Mouse (Mus musculus) small intestine, adult 2 months (tissue): ENCODE measurements around the gene Cacng1. TPM values are rescaled to one million over a fixed set of nuclear protein-coding genes. Genes with fewer than 3 reads are reported as not detected.

ENCODE experiments used
- H3K27ac ChIP-seq: fragments of 200-500 bp; 2 replicates; pipeline ENCODE4 v1.5.1; 2012; ENCODE audit warnings: low read depth, low read length, control low read depth, inconsistent platforms; ENCODE audit not compliant: insufficient read depth
- H3K27me3 ChIP-seq: fragments of 200-500 bp; 2 replicates; pipeline ENCODE4 v1.6.1; 2012; ENCODE audit warnings: mild to moderate bottlenecking, moderate library complexity, low read length, inconsistent platforms; ENCODE audit not compliant: control insufficient read depth, insufficient read depth
- H3K36me3 ChIP-seq: fragments of 200-500 bp; 2 replicates; pipeline ENCODE4 v1.6.1; 2012; ENCODE audit warnings: mild to moderate bottlenecking, low read length, control low read depth, inconsistent platforms; ENCODE audit not compliant: control insufficient read depth, insufficient read depth
- H3K4me1 ChIP-seq: fragments of 200-500 bp; 2 replicates; pipeline ENCODE4 v1.6.1; 2012; ENCODE audit warnings: low read length, inconsistent platforms, mixed read lengths; ENCODE audit not compliant: control insufficient read depth, insufficient read depth, insufficient read length
- H3K4me3 ChIP-seq: fragments of 200-500 bp; 2 replicates; pipeline ENCODE4 v1.5.1; 2012; ENCODE audit warnings: low read depth, mild to moderate bottlenecking, control low read depth, inconsistent platforms, low read length, moderate library complexity
- CTCF ChIP-seq: fragments of 200-500 bp; IDR thresholded peaks from 2 replicates; pipeline ENCODE4 v1.5.1; 2012; ENCODE audit warnings: low read depth, mild to moderate bottlenecking, control low read depth, inconsistent platforms, low read length, moderate library complexity, mixed read lengths; ENCODE audit not compliant: insufficient replicate concordance, insufficient read length; ENCODE audit errors: extremely low read depth
- POLR2A ChIP-seq: fragments of 200-500 bp; IDR thresholded peaks from 2 replicates; pipeline ENCODE4 v1.6.1; 2012; ENCODE audit warnings: low read depth, mild to moderate bottlenecking, control low read depth, inconsistent platforms, low read length, moderate library complexity
- WGBS: fragments of 180-500 bp; shearing (Covaris S2); methylation state at CpG from one replicate; pipeline ENCODE4 v1.1.7; 2018; 5-methylcytosine and 5-hydroxymethylcytosine counted together
- polyA plus RNA-seq: library from polyadenylated mRNA; depleted of rRNA; stranded (reverse); fragments of >200 nt; gene quantifications from 2 replicates; pipeline ENCODE4 v1.2.3, GENCODE M21; 2012

Cacng1 gene
- polyA plus RNA-seq, 1 experiment, result 0.15 TPM

- no peak overlapping the region for H3K27ac ChIP-seq
- no peak overlapping the region for H3K4me3 ChIP-seq
- TF ChIP-seq POLR2A (no peak), CTCF (no peak)
- H3K36me3 ChIP-seq, result peaks cover 30% of the 10 kb centered on the region
- 84% methylated on average over 10 of the region's 10 CpGs for WGBS
- no peaks in the 10 kb centered on the region for H3K27me3 ChIP-seq
- H3K4me1 ChIP-seq, result no peaks in the 10 kb centered on the region
Measured at GRCm38 (mm10) chr11:107688480-107688879, 27.8 kb downstream of the Cacng1 start.

- H3K4me3 ChIP-seq, result no peak overlapping the region
- TF ChIP-seq POLR2A, result no peak
- H3K36me3 ChIP-seq, result peaks cover 39% of the 10 kb centered on the region
- no peaks in the 10 kb centered on the region for H3K27me3 ChIP-seq
- H3K4me1 ChIP-seq, result no peaks in the 10 kb centered on the region
- 95% methylated on average over 20 of the region's 20 CpGs for WGBS
- H3K27ac ChIP-seq, result no peak overlapping the region
Measured at GRCm38 (mm10) chr11:107686290-107686689, 30.0 kb downstream of the Cacng1 start.

DNA sequence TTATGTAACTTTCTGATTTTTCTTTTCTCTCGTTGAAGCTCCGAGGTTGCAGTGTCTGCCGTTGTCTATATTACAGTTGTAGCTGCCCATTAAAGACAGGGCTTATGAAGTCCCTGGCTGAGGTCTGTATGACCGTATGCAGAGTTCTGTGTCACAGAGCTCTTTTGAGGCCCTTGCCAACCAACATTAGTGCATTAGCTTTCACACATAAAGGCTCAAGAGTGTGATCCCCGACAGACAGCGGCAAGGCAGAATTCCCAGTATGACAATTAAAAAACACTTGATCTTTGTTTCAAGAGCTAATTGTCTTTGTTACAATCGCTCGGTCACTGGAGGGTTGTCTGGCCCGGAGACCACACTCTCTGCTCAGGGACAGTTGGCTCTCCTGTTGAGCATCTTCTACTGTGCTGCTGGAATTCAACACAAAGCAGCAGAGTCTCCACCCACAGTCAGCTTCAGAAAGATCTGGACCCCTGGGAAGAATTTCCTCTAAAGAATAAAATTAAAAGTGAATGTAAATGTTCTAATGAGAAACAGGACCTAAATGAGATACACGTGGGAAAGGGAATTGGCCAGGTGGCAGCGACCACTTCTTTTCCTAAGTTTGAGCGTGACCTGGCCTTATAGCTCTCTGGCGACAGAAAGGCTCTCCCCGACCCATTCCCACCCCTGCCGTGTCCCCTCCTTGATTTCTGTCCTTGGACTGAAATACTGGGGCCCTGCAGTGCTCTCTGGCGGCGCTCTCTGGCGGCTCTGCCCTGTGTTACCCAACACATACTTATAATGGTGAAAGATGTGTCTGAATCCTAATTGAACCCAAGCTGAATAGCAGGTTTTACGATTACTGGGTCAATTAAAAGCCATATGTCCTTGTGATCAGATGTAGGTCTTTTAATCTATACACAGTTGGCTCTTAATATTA is 32.5 kb downstream of the Cacng1 start:
- 84% methylated on average over 19 of the region's 19 CpGs for WGBS

DNA sequence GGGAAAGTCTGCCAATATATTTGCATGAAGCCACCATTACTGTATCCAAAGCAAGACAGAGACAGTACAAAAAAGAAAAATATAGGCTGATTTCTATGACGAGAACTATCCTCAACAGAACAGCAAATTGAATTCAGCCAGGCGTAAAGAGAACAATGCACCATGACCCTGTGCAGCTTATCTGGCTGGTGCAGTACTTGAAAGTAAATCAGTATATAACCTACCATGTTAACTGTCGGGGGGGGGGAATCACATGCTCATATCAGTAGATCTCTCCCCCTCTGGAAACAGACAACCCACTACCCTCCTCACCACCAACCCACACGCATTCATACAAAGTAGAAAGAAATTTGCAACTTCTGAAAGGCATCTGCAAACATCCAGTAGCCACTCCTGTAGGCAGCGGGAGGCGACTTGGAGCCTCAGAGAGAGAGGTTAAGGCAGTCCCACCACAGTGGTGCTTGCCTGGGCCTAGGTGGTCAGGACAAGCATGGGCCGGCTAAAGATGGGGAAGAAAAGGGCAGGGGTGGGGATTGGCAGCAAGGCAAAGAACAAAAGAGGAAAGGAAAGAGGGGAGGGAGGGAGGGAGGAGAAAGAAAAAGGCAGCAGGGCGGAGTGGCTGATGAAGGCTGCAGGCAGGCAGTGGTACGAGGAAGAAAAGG is 33.5 kb downstream of the Cacng1 start:
- H3K4me1 ChIP-seq, result no peaks in the 10 kb centered on the region
- TF ChIP-seq POLR2A, result no peak
- TF ChIP-seq CTCF, result no peak
- H3K27me3 ChIP-seq, result no peaks in the 10 kb centered on the region
- H3K36me3 ChIP-seq, result peaks cover 39% of the 10 kb centered on the region
- H3K27ac ChIP-seq, result no peak overlapping the region
- 92% methylated on average over 9 of the region's 9 CpGs for WGBS
- H3K4me3 ChIP-seq, result no peak overlapping the region

More for the DNA sequence above, 32.5 kb downstream of the Cacng1 start:
- H3K4me3 ChIP-seq, result no peak overlapping the region
- no peaks in the 10 kb centered on the region for H3K27me3 ChIP-seq
- H3K36me3 ChIP-seq, result peaks cover 40% of the 10 kb centered on the region
- H3K27ac ChIP-seq, result no peak overlapping the region
- TF ChIP-seq POLR2A, result no peak
- no peak for TF ChIP-seq CTCF
- no peaks in the 10 kb centered on the region for H3K4me1 ChIP-seq

GRCm38 (mm10) chr11:107676207-107676940 is 39.9 kb downstream of the Cacng1 start:
- peaks cover 41% of the 10 kb centered on the region for H3K36me3 ChIP-seq
- H3K27me3 ChIP-seq, result no peaks in the 10 kb centered on the region
- WGBS, result 66% methylated on average over 17 of the region's 17 CpGs
- TF ChIP-seq CTCF (no peak), POLR2A (no peak)
- no peak overlapping the region for H3K27ac ChIP-seq
- no peak overlapping the region for H3K4me3 ChIP-seq
- H3K4me1 ChIP-seq, result no peaks in the 10 kb centered on the region

- Histone ChIP-seq H3K27ac (no peak overlapping the region), H3K4me1 (no peaks in the 10 kb centered on the region), H3K27me3 (no peaks in the 10 kb centered on the region), H3K4me3 (no peak overlapping the region), H3K36me3 (peaks cover 50% of the 10 kb centered on the region)
- TF ChIP-seq CTCF (no peak), POLR2A (no peak)
- WGBS, result 87% methylated on average over 10 of the region's 10 CpGs
Measured at GRCm38 (mm10) chr11:107675246-107675645, 41.1 kb downstream of the Cacng1 start.
